Mouse (Mus musculus) liver, embryonic 15.5 days (tissue): Measurements from ENCODE around the gene Ltbp1. TPM values are rescaled to one million over a fixed set of nuclear protein-coding genes. Genes with fewer than 3 reads are reported as not detected.

Source experiments
- ATAC-seq: fragments of 200-750 bp; cut with Nextera tagmentation; 2 replicates; pipeline ENCODE4 v1.8.0; 2017; ENCODE audit warnings: moderate number of reproducible peaks, mild to moderate bottlenecking, moderate library complexity; ENCODE audit not compliant: insufficient read depth
- H3K27ac ChIP-seq: fragments of 300-500 bp; sonication (generic); replicated peaks from 2 replicates; pipeline ENCODE4 v1.5.1; 2015; ENCODE audit warnings: mild to moderate bottlenecking, inconsistent platforms
- H3K27me3 ChIP-seq: fragments of 300-500 bp; sonication (generic); 2 replicates; pipeline ENCODE4 v1.6.1; 2015; ENCODE audit warnings: mild to moderate bottlenecking, inconsistent platforms
- H3K36me3 ChIP-seq: fragments of 300-500 bp; sonication (generic); replicated peaks from 2 replicates; pipeline ENCODE4 v1.6.1; 2015; ENCODE audit warnings: moderate library complexity, mild to moderate bottlenecking, inconsistent platforms
- H3K4me1 ChIP-seq: fragments of 300-500 bp; sonication (generic); replicated peaks from 2 replicates; pipeline ENCODE4 v1.6.1; 2015; ENCODE audit warnings: inconsistent platforms
- H3K4me2 ChIP-seq: fragments of 300-500 bp; sonication (generic); 2 replicates; pipeline ENCODE4 v1.6.1; 2015; ENCODE audit warnings: moderate library complexity, mild to moderate bottlenecking, inconsistent platforms
- H3K4me3 ChIP-seq: fragments of 300-500 bp; sonication (generic); replicated peaks from 2 replicates; pipeline ENCODE4 v1.5.1; 2015; ENCODE audit warnings: mild to moderate bottlenecking, inconsistent platforms
- H3K9ac ChIP-seq: fragments of 300-500 bp; sonication (generic); 2 replicates; pipeline ENCODE4 v1.6.1; 2015; ENCODE audit warnings: moderate library complexity, mild to moderate bottlenecking, inconsistent platforms
- H3K9me3 ChIP-seq: fragments of 300-500 bp; sonication (generic); replicated peaks from 2 replicates; pipeline ENCODE4 v1.6.1; 2016; ENCODE audit warnings: inconsistent platforms
- WGBS: fragments of 180-500 bp; shearing (Covaris S2); methylation state at CpG from one replicate; pipeline ENCODE4 v1.1.7; 2015; ENCODE audit warnings: mixed read lengths; ENCODE audit not compliant: insufficient replicate concordance; 5-methylcytosine and 5-hydroxymethylcytosine counted together
- polyA plus RNA-seq: library from polyadenylated mRNA; unstranded; fragments of >200 nt; fragmentation: Nextera tagmentation; extraction: Ambion mirVana; gene quantifications from 2 replicates; pipeline ENCODE4 v1.2.1, GENCODE M21; 2015

The Ltbp1 gene
- polyA plus RNA-seq, 1 experiment from 2014 or later: 1.8 TPM

DNA sequence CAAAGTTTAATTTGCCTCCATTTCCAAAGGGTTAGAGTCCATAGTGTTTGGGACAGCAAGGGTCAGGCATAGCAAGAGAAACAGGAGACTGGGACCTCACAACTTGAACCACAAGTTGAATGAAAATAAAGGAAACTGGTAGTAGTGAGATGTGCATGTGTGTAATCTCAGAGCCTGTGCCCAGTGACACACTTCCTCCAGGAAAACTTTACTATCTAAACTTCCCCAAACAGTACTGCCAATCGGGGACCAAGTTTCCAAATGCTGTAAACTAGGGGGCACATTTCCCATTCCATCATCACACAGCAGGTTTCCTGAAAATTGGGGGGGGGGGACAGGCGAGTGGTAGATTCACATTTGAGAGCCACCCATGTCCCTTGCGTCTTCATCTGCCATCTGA lies 267.1 kb downstream of the Ltbp1 start:
- Histone ChIP-seq H3K4me1 (no peaks in the 10 kb centered on the region), H3K36me3 (no peaks in the 10 kb centered on the region), H3K4me2 (no peak overlapping the region), H3K9ac (no peak overlapping the region), H3K27me3 (no peaks in the 10 kb centered on the region), H3K27ac (no peak overlapping the region), H3K9me3 (no peaks in the 10 kb centered on the region), H3K4me3 (no peak overlapping the region)
- no peak for ATAC-seq
- WGBS: 57% methylated on average over 3 of the region's 3 CpGs

DNA sequence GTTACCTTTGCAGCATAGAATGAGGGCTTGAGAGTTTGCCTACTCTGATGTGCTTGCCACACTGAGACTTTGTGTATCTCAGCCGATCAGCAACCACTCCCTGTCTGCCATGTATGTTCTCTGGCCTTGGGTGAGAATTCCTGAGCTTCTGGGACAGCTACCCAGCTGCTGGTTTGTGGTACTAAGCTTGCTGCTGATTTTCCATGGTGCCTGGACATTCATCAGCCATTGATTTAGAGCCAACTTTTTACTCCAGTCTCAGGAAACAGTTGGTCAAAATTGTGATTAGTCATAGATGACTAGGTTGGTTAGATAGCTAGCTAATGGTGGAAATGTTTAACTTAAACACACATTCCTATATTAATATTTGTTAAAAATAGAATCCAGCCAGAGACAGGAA lies 267.9 kb downstream of the Ltbp1 start:
- 62% methylated on average over 1 of the region's 1 CpGs for WGBS
- Histone ChIP-seq H3K4me3 (no peak overlapping the region), H3K4me1 (no peaks in the 10 kb centered on the region), H3K9me3 (no peaks in the 10 kb centered on the region), H3K36me3 (no peaks in the 10 kb centered on the region), H3K4me2 (no peak overlapping the region), H3K9ac (no peak overlapping the region), H3K27me3 (no peaks in the 10 kb centered on the region), H3K27ac (no peak overlapping the region)
- no peak for ATAC-seq

DNA sequence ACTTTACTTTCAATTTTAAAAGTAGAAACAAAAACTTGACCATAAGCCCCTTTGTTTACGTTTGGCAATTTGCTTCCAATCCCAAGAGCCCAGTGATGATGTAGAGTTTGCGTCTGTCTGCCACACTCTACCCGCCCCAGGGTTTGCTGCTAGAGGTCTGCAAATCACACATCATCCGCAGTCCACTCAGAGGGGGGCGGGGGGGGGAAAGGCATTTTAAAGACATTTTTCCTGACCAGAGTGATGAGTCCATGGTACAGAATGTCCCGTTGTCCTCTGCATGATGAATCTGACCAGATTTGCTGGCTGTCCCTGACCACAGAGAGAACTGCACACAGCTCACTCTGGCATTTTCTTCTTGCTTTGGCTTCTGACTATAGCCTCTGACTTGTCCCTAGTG lies 269.9 kb downstream of the Ltbp1 start:
- Histone ChIP-seq H3K9me3 (no peaks in the 10 kb centered on the region), H3K27ac (no peak overlapping the region), H3K4me2 (no peak overlapping the region), H3K4me3 (no peak overlapping the region), H3K4me1 (no peaks in the 10 kb centered on the region), H3K9ac (no peak overlapping the region), H3K27me3 (no peaks in the 10 kb centered on the region), H3K36me3 (no peaks in the 10 kb centered on the region)
- ATAC-seq: no peak
- 71% methylated on average over 6 of the region's 6 CpGs for WGBS

DNA sequence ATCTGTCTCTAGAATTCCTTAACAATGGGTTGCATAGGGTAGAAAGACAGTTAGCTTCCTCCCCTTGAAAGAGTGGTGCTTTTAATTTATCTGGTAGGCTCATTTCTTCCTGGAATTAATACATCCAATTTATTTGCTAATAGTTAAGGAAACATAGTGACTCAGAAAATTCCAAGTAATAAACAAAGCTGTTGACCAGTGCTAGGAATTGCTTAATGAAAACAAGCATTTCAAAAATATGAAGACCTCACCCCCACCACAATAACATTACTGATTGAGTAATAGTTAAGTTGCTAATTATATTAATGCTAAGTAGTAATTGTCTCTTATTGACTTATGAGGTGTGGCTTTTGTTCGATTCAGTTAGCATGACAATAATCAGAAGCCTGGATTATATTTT lies 272.7 kb downstream of the Ltbp1 start:
- ATAC-seq: no peak
- no peak overlapping the region for H3K4me3 ChIP-seq
- no peak overlapping the region for H3K9ac ChIP-seq
- H3K4me1 ChIP-seq: no peaks in the 10 kb centered on the region
- no peaks in the 10 kb centered on the region for H3K36me3 ChIP-seq
- H3K9me3 ChIP-seq: no peaks in the 10 kb centered on the region
- H3K4me2 ChIP-seq: no peak overlapping the region
- 48% methylated on average over 1 of the region's 1 CpGs for WGBS
- no peak overlapping the region for H3K27ac ChIP-seq
- no peaks in the 10 kb centered on the region for H3K27me3 ChIP-seq

DNA sequence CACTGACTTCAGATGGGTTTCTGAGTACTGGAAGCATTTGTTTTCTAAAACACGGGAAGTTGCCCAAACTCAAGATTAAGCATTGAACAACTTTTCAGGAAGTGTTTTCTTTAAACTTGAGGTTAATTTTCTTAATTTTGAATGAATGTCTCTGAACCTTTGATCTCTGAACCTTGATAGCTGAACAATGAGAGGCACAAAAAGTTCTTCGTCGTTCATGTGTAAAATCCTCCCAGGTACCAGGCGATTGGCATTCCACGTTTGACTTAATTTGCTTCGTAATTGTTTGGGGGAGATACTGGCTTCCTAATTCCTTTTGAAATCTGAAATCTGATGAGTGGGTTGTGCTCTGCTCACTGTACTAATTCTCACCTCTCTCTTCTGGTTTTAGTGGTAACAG lies 273.2 kb downstream of the Ltbp1 start:
- no peak overlapping the region for H3K27ac ChIP-seq
- WGBS: 71% methylated on average over 6 of the region's 6 CpGs
- H3K9me3 ChIP-seq: no peaks in the 10 kb centered on the region
- H3K4me3 ChIP-seq: no peak overlapping the region
- no peak overlapping the region for H3K9ac ChIP-seq
- no peaks in the 10 kb centered on the region for H3K27me3 ChIP-seq
- no peaks in the 10 kb centered on the region for H3K36me3 ChIP-seq
- H3K4me2 ChIP-seq: no peak overlapping the region
- no peak for ATAC-seq
- no peaks in the 10 kb centered on the region for H3K4me1 ChIP-seq

DNA sequence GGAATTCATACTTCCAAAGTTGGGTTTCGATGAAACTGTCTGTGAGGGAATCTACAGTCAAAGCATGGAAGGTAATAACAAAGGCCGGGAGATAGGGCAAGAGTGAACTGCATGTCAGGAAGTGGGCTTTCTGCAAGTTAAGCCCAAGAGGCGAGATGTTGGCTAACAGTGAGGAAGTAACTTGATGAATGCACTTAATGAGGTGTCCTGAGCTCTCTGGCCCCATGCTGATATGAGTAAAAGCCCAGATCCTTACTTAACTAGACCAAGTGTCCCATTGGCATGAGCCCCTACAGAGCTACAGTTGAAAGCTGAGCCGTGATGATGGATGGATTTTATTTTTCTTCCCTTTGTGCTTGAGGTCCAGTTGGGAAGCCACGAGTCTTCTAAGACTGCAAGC lies 276.0 kb downstream of the Ltbp1 start:
- ATAC-seq: no peak
- Histone ChIP-seq H3K9ac (no peak overlapping the region), H3K4me2 (no peak overlapping the region), H3K9me3 (no peaks in the 10 kb centered on the region), H3K36me3 (no peaks in the 10 kb centered on the region), H3K27ac (no peak overlapping the region), H3K27me3 (no peaks in the 10 kb centered on the region), H3K4me1 (no peaks in the 10 kb centered on the region), H3K4me3 (no peak overlapping the region)
- 40% methylated on average over 5 of the region's 5 CpGs for WGBS

DNA sequence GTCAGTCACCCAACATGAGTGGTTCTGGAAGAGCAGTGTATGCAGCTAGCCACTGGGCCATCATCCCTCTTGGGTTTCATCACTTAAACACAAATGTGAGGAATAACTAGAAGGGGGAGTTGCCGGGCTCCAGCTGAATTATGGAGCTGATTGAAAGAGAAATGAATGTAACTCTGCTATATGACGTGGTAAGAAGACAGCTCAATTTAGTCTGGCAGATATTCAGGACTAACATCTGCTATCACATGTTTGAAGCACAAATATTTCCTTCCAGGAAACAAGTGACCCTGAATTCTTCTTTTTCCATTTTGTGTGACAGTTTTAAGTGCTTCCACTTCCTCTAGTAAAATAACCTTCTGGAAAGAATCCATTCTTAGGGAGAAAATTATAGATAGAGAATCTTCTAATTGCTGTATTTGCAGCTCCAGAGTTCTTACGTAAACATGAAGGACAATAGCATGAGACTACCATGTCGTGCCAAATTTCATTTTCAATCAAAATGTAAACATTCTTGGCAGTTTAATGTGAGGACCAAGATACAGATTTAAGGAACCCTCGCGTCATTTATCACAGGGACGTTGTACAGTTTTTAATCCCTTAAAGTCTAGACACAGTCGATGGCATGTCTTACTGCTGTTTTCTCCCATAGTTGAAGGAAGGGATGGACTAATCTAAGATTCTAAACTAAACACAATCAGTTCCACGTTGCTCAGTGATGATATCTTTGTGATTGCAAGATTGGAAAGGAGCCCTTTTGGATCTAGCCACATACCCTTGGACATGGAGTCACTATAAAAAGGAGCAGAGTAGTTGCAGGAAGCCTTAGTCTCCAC lies 279.7 kb downstream of the Ltbp1 start:
- Histone ChIP-seq H3K9ac (no peak overlapping the region), H3K36me3 (no peaks in the 10 kb centered on the region), H3K4me3 (no peak overlapping the region), H3K9me3 (no peaks in the 10 kb centered on the region), H3K27me3 (no peaks in the 10 kb centered on the region), H3K4me2 (no peak overlapping the region), H3K4me1 (no peaks in the 10 kb centered on the region), H3K27ac (no peak overlapping the region)
- ATAC-seq: no peak
- 65% methylated on average over 9 of the region's 9 CpGs for WGBS

DNA sequence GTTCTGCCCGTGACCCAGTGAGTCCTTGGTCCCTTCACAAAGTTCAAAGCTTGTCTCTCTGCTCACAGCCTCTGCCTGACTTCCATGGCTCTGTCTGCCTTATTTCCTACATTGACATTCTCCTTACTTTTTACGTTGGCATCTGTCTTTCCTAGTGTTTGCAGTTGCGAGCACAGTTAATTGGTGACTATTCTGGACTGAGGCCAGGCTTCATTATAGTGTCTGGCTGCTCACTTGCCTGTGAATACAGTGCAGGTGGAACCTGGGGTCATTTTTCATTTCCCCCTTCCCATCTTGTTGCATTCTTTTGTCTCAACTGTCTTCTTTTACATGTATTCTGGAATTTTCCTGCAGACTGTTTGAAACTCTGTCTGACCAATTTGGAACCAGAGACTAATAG lies 287.6 kb downstream of the Ltbp1 start:
- Histone ChIP-seq H3K36me3 (no peaks in the 10 kb centered on the region), H3K4me2 (no peak overlapping the region), H3K4me1 (no peaks in the 10 kb centered on the region), H3K4me3 (no peak overlapping the region), H3K27me3 (no peaks in the 10 kb centered on the region), H3K9ac (no peak overlapping the region), H3K9me3 (no peaks in the 10 kb centered on the region), H3K27ac (no peak overlapping the region)
- WGBS: 63% methylated on average over 3 of the region's 3 CpGs
- ATAC-seq: no peak

DNA sequence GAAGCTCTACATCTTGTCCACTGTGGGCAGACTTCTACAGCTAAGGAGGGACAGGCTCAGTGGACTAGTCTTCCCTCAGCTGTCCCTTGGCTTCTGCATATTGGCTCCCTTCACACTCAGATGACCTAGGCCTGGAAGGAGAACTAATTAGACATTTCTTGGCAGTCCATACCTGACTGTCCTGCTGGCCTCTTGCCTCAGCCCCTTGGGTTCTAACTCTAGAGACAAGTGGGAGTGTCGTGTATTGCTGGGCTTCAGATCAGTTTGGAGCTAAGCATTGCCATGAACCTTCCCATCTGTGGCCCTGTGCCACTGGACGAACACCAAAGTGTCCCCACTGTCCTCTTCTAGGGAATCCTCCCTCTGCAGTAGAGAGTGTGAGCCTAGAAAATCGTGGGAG lies 288.4 kb downstream of the Ltbp1 start:
- WGBS: 47% methylated on average over 3 of the region's 3 CpGs
- no peak for ATAC-seq
- H3K27ac ChIP-seq: no peak overlapping the region
- H3K27me3 ChIP-seq: no peaks in the 10 kb centered on the region
- H3K9me3 ChIP-seq: no peaks in the 10 kb centered on the region
- H3K4me3 ChIP-seq: no peak overlapping the region
- H3K36me3 ChIP-seq: no peaks in the 10 kb centered on the region
- no peak overlapping the region for H3K9ac ChIP-seq
- H3K4me1 ChIP-seq: no peaks in the 10 kb centered on the region
- H3K4me2 ChIP-seq: no peak overlapping the region

DNA sequence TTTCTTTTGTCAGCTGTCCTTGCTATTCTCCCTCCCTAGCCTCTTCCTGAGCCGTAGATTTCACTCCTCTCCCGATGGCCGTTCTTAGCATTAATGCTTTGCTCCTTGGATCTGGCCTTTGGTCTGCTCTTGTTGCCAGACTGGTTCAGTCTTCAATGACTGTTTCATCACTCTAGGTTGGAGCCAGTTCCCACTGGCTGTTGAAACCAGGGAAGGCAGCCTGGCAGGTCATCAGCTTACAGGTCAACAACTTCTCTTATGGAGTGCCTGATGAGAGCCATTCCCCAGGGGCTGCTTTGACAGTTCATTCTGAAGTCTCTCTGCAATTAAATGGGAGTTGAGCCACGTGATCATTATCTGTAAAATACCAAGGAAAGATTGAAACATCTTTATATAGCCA lies 295.5 kb downstream of the Ltbp1 start:
- no peak for ATAC-seq
- WGBS: 72% methylated on average over 4 of the region's 4 CpGs
- H3K27me3 ChIP-seq: no peaks in the 10 kb centered on the region
- H3K27ac ChIP-seq: no peak overlapping the region
- no peaks in the 10 kb centered on the region for H3K9me3 ChIP-seq
- H3K36me3 ChIP-seq: no peaks in the 10 kb centered on the region
- no peak overlapping the region for H3K4me2 ChIP-seq
- no peak overlapping the region for H3K4me3 ChIP-seq
- no peak overlapping the region for H3K9ac ChIP-seq
- no peaks in the 10 kb centered on the region for H3K4me1 ChIP-seq

DNA sequence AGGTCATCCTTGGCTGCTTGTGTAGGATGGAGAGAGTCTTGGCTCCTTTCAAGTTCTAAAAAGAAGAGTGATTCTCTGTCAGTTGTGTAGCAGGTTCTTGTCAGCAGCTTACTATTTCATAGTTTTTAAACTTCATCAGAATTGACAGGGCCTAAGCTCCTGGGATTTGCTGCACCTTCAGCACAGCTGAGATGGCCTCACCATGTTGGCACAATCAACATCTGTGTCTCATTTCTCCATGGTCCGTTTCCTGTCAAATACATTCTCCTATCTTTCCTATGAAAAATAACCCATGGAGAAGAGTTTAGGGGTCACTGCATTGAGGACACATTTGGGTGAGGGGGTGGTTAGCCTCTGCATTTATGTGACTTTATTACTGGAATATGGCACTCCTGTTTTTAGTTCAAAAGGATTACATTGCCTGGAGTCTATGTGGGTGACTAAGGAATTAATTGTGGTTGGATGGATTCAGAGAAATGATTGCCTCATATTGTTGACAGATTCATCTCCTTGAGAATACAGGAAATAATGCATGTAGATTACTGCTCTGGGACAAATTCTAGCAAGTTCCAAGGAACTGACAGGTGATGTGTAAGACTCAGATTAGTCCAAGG lies 299.5 kb downstream of the Ltbp1 start:
- ATAC-seq: no peak
- 62% methylated on average over 1 of the region's 1 CpGs for WGBS
- no peaks in the 10 kb centered on the region for H3K4me1 ChIP-seq
- H3K4me3 ChIP-seq: no peak overlapping the region
- no peaks in the 10 kb centered on the region for H3K27me3 ChIP-seq
- H3K9ac ChIP-seq: no peak overlapping the region
- H3K9me3 ChIP-seq: no peaks in the 10 kb centered on the region
- H3K36me3 ChIP-seq: no peaks in the 10 kb centered on the region
- H3K4me2 ChIP-seq: no peak overlapping the region
- H3K27ac ChIP-seq: no peak overlapping the region

DNA sequence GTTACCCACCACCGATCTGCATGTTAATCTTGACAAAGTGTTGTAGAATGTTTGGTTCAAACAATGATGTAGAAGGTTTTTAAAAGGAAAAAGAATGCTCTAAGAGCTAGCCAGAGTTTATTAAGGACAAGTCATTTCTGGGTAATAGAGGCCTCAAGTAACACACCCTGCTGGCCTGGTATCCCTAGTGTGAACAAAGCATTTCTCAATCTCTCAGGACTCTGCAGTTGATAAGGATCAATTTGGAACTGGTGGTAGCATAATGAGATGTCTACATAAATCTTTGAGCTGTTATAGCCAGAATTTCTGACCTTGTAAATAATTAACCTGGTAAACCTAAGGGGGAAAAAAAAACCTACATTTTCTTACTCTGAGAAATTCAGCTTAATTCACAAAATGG lies 300.3 kb downstream of the Ltbp1 start:
- ATAC-seq: no peak
- Histone ChIP-seq H3K27me3 (no peaks in the 10 kb centered on the region), H3K9ac (no peak overlapping the region), H3K36me3 (no peaks in the 10 kb centered on the region), H3K27ac (no peak overlapping the region), H3K4me3 (no peak overlapping the region), H3K4me2 (no peak overlapping the region), H3K4me1 (no peaks in the 10 kb centered on the region), H3K9me3 (no peaks in the 10 kb centered on the region)
- 71% methylated on average over 1 of the region's 1 CpGs for WGBS
